Mouse (Mus musculus) kidney, embryonic 16.5 days (tissue): ENCODE measurements around the gene D430042O09Rik. TPM values are rescaled to one million over a fixed set of nuclear protein-coding genes. Genes with fewer than 3 reads are reported as not detected.

Source experiments
- ATAC-seq: fragments of 200-750 bp; cut with Nextera tagmentation; 2 replicates; pipeline ENCODE4 v1.8.0; 2017; ENCODE audit warnings: moderate TSS enrichment; ENCODE audit not compliant: low FRiP score, low TSS enrichment
- H3K27ac ChIP-seq: fragments of 300-500 bp; sonication (generic); 2 replicates; pipeline ENCODE4 v1.5.1; 2014; ENCODE audit warnings: low read length
- H3K27me3 ChIP-seq: fragments of 300-500 bp; sonication (generic); 2 replicates; pipeline ENCODE4 v1.6.1; 2014; ENCODE audit warnings: low read length, control low read depth, mixed read lengths; ENCODE audit not compliant: insufficient read depth
- H3K36me3 ChIP-seq: fragments of 300-500 bp; sonication (generic); 2 replicates; pipeline ENCODE4 v1.6.1; 2014; ENCODE audit warnings: low read length, control low read depth, mixed read lengths; ENCODE audit not compliant: insufficient read depth
- H3K4me1 ChIP-seq: fragments of 300-500 bp; sonication (generic); 2 replicates; pipeline ENCODE4 v1.6.1; 2014; ENCODE audit warnings: low read length, control low read depth, mixed read lengths; ENCODE audit not compliant: insufficient read depth
- H3K4me2 ChIP-seq: fragments of 300-500 bp; sonication (generic); replicated peaks from 2 replicates; pipeline ENCODE4 v1.6.1; 2014; ENCODE audit warnings: low read depth, low read length
- H3K4me3 ChIP-seq: fragments of 300-500 bp; sonication (generic); 2 replicates; pipeline ENCODE4 v1.5.1; 2014; ENCODE audit warnings: mild to moderate bottlenecking, low read length
- H3K9ac ChIP-seq: fragments of 300-500 bp; sonication (generic); replicated peaks from 2 replicates; pipeline ENCODE4 v1.6.1; 2014; ENCODE audit warnings: low read length
- H3K9me3 ChIP-seq: fragments of 300-500 bp; sonication (generic); 2 replicates; pipeline ENCODE4 v1.6.1; 2016; ENCODE audit warnings: low read length, control low read depth
- WGBS: fragments of 180-500 bp; shearing (Covaris S2); extraction: QIAGEN DNeasy Blood & Tissue Kit; methylation state at CpG from one replicate; pipeline ENCODE4 v1.1.7; 2014; 5-methylcytosine and 5-hydroxymethylcytosine counted together
- polyA plus RNA-seq: library from polyadenylated mRNA; unstranded; fragments of >200 nt; fragmentation: Nextera tagmentation; extraction: Ambion mirVana; gene quantifications from 2 replicates; pipeline ENCODE4 v1.2.1, GENCODE M21; 2015

Gene D430042O09Rik
- polyA plus RNA-seq, 1 experiment from 2014 or later, result 10.1 TPM

DNA sequence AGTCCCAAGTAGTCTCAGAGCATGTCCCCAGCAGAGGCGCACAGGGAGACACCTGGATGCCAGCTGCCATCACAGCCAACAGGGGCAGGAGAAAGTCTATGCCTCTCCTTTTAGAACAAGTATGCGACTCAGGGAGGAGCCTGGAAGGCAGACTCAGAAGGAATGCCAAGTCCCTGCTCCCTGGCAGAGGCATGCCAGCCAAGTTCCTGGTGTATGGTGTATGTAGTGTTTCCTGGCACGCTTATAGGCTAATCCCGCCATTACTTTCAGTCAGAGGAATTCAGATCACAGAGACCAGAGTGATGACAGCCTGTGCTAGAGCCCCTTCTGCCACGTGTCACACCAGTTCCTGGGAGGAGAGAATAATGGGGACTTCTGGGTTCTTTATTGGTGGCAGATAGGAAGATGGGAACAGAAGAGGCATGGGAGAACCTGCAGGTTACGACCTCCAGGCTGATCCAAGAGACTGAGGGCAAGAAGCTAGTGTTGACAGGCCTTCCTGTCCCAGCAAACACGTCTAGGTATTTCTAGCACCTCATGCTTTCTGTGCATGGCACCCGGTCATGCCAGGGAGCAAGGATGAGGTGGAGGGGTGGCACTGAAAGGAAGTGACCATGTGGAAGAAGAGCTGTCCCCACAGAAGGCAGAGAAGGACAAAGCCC, 139.3 kb downstream of the D430042O09Rik start:
- WGBS, result 80% methylated on average over 8 of the region's 8 CpGs
- Histone ChIP-seq H3K36me3 (peaks cover 15% of the 10 kb centered on the region; the same call in 1 of the 2 replicates), H3K4me2 (no peak overlapping the region), H3K4me1 (no peaks in the 10 kb centered on the region), H3K27me3 (no peaks in the 10 kb centered on the region), H3K27ac (no peak overlapping the region), H3K9ac (no peak overlapping the region), H3K4me3 (no peak overlapping the region), H3K9me3 (no peaks in the 10 kb centered on the region)
- ATAC-seq, result no peak

- H3K4me3 ChIP-seq, result no peak overlapping the region
- no peak for ATAC-seq
Measured at GRCm38 (mm10) chr7:125847528-125847866, 139.8 kb downstream of the D430042O09Rik start.

GRCm38 (mm10) chr7:125859564-125859963, 151.9 kb downstream of the D430042O09Rik start:
- Histone ChIP-seq H3K9ac (no peak overlapping the region), H3K4me1 (peaks cover 7% of the 10 kb centered on the region), H3K27ac (no peak overlapping the region), H3K27me3 (no peaks in the 10 kb centered on the region), H3K9me3 (no peaks in the 10 kb centered on the region), H3K4me2 (no peak overlapping the region), H3K36me3 (no peaks in the 10 kb centered on the region), H3K4me3 (no peak overlapping the region)
- no peak for ATAC-seq
- whole genome bisulfite sequencing, result 67% methylated on average over 3 of the region's 3 CpGs

More at GRCm38 (mm10) chr7:125847528-125847866, 139.8 kb downstream of the D430042O09Rik start:
- 94% methylated on average over 2 of the region's 2 CpGs for WGBS
- H3K9ac ChIP-seq, result no peak overlapping the region
- H3K4me2 ChIP-seq, result no peak overlapping the region
- no peaks in the 10 kb centered on the region for H3K9me3 ChIP-seq
- H3K27ac ChIP-seq, result no peak overlapping the region
- no peaks in the 10 kb centered on the region for H3K4me1 ChIP-seq
- H3K27me3 ChIP-seq, result no peaks in the 10 kb centered on the region
- peaks cover 15% of the 10 kb centered on the region; the same call in 1 of the 2 replicates for H3K36me3 ChIP-seq

DNA sequence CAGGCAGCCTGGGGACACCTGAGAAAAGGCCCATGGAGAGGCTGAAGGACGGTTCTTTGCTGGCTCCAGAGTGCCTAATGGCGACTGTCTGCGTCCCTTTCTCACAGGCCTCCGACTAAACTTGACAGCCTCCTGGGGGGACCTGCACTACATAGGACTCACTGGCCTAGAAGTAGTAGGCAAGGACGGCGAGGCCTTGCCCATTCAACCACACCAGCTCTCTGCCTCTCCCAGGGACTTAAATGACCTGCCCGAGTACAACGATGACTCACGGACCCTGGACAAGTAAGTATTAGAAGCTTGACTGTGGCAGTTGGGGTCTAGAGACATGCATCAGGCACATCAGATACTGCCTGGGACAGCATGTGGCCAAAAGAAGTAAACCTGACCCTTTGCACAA, 152.7 kb downstream of the D430042O09Rik start:
- Histone ChIP-seq H3K4me1 (peaks cover 16% of the 10 kb centered on the region), H3K36me3 (no peaks in the 10 kb centered on the region), H3K27ac (no peak overlapping the region), H3K9me3 (no peaks in the 10 kb centered on the region), H3K27me3 (no peaks in the 10 kb centered on the region), H3K4me3 (no peak overlapping the region), H3K9ac (no peak overlapping the region), H3K4me2 (no peak overlapping the region)
- no peak for ATAC-seq
- 89% methylated on average over 9 of the region's 9 CpGs for WGBS

- no peak overlapping the region for H3K27ac ChIP-seq
- no peaks in the 10 kb centered on the region for H3K9me3 ChIP-seq
- H3K27me3 ChIP-seq, result no peaks in the 10 kb centered on the region
- peaks cover 26% of the 10 kb centered on the region for H3K4me1 ChIP-seq
- no peaks in the 10 kb centered on the region for H3K36me3 ChIP-seq
- H3K4me3 ChIP-seq, result no peak overlapping the region
- ATAC-seq, result no peak
- H3K9ac ChIP-seq, result no peak overlapping the region
- no peak overlapping the region for H3K4me2 ChIP-seq
- 23% methylated on average over 1 of the region's 1 CpGs for WGBS
Measured at GRCm38 (mm10) chr7:125864026-125864425, 156.3 kb downstream of the D430042O09Rik start.

GRCm38 (mm10) chr7:125865234-125865633, 157.5 kb downstream of the D430042O09Rik start:
- Histone ChIP-seq H3K4me3 (no peak overlapping the region), H3K27ac (no peak overlapping the region), H3K9ac (no peak overlapping the region), H3K9me3 (no peaks in the 10 kb centered on the region), H3K4me1 (peaks cover 26% of the 10 kb centered on the region), H3K36me3 (no peaks in the 10 kb centered on the region), H3K27me3 (no peaks in the 10 kb centered on the region), H3K4me2 (no peak overlapping the region)
- ATAC-seq, result peak; percentile 83
- WGBS, result 16% methylated on average over 11 of the region's 11 CpGs

DNA sequence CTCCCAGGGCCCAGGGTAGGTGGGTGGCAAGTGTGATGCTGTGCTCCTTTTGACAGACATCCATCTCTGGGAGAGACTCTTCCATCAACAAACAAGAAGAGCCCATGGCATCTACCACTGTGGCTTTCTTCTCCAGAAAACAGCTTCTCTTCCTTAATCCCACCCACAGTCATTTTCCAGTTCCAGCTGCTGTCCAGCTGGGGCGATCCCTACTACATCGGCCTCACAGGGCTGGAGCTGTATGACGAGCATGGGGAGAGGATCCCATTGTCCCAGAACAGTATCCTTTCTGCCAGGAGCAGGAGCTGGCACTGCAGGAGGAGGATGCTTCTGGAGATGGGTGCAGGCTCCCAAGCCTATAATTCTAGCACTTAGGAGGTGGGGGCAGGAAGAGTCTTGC, 160.9 kb downstream of the D430042O09Rik start:
- no peak overlapping the region for H3K4me2 ChIP-seq
- H3K36me3 ChIP-seq, result no peaks in the 10 kb centered on the region
- no peaks in the 10 kb centered on the region for H3K27me3 ChIP-seq
- peaks cover 36% of the 10 kb centered on the region for H3K4me1 ChIP-seq
- no peak overlapping the region for H3K27ac ChIP-seq
- WGBS, result 82% methylated on average over 3 of the region's 3 CpGs
- H3K9ac ChIP-seq, result no peak overlapping the region
- H3K9me3 ChIP-seq, result no peaks in the 10 kb centered on the region
- ATAC-seq, result no peak
- H3K4me3 ChIP-seq, result no peak overlapping the region

GRCm38 (mm10) chr7:125871404-125872201, 163.9 kb downstream of the D430042O09Rik start:
- peak overlapping the region; percentile 44 for H3K27ac ChIP-seq
- ATAC-seq, result peak; percentile 55
- H3K9me3 ChIP-seq, result no peaks in the 10 kb centered on the region
- peaks cover 12% of the 10 kb centered on the region for H3K4me1 ChIP-seq
- 32% methylated on average over 12 of the region's 12 CpGs for WGBS
- no peak overlapping the region for H3K4me2 ChIP-seq
- H3K4me3 ChIP-seq, result no peak overlapping the region
- H3K36me3 ChIP-seq, result no peaks in the 10 kb centered on the region
- H3K9ac ChIP-seq, result peak overlapping the region; percentile 33; the same call in 1 of the 2 replicates
- no peaks in the 10 kb centered on the region for H3K27me3 ChIP-seq

GRCm38 (mm10) chr7:125872202-125872580, 164.5 kb downstream of the D430042O09Rik start:
- ATAC-seq, result no peak
- Histone ChIP-seq H3K4me2 (no peak overlapping the region), H3K4me1 (peaks cover 12% of the 10 kb centered on the region), H3K4me3 (no peak overlapping the region), H3K27ac (0 out of 2 replicates have a peak overlapping the region, but pooled peaks have one; percentile 27), H3K36me3 (no peaks in the 10 kb centered on the region), H3K27me3 (no peaks in the 10 kb centered on the region), H3K9ac (no peak overlapping the region), H3K9me3 (no peaks in the 10 kb centered on the region)
- 53% methylated on average over 6 of the region's 6 CpGs for WGBS

DNA sequence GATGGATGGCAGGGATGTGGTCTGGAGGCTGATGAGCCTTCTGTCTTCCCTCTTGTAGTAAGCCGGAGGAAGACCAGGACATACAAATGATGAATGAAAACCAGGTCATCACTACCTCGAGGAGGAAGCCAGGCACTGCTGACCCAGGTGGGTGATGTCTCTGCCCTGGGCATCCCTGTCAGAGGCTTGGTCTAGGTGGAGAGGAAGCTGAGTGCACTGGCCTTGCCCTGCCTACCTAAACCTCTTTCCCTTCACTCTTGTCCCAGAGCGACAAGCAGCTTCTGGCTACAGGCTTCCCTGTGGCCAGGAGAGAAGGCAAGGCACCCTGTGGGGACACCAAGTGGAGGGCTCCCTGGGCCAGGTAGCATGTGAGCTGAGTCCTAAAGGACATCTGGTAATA, 165.2 kb downstream of the D430042O09Rik start:
- WGBS, result 73% methylated on average over 3 of the region's 3 CpGs
- H3K36me3 ChIP-seq, result no peaks in the 10 kb centered on the region
- no peak for ATAC-seq

More for the DNA sequence above, 165.2 kb downstream of the D430042O09Rik start:
- Histone ChIP-seq H3K9me3 (no peaks in the 10 kb centered on the region), H3K27me3 (no peaks in the 10 kb centered on the region), H3K27ac (no peak overlapping the region), H3K4me3 (no peak overlapping the region), H3K9ac (no peak overlapping the region), H3K4me2 (no peak overlapping the region), H3K4me1 (peaks cover 12% of the 10 kb centered on the region)
